Mouse (Mus musculus) left cerebral cortex, postnatal 25 days (tissue): Measurements from ENCODE around the gene Best2. TPM values are rescaled to one million over a fixed set of nuclear protein-coding genes. Genes with fewer than 3 reads are reported as not detected.
A peak's percentile ranks its signal among the peaks of the same experiment; 100 is the strongest.

Experiments
- DNase-seq, 2 experiments: peaks; one replicate each; pipeline ENCODE4 v3.0.0; 2022; ENCODE audit warnings: low spot score in 2 of 2, mixed read lengths in 1 of 2
- intact Hi-C: fragments of 180-260 bp; cut with DNase I; formaldehyde crosslinking; loops from one replicate; pipeline ENCODE4 v1.15.1; 2025
- total RNA-seq, 2 experiments: library from RNA; stranded (reverse); gene quantifications; 2 replicates each; pipeline ENCODE4 v1.2.3; 2021

The Best2 gene
- total RNA-seq, 2 experiments from 2014 or later, result not detected

DNA sequence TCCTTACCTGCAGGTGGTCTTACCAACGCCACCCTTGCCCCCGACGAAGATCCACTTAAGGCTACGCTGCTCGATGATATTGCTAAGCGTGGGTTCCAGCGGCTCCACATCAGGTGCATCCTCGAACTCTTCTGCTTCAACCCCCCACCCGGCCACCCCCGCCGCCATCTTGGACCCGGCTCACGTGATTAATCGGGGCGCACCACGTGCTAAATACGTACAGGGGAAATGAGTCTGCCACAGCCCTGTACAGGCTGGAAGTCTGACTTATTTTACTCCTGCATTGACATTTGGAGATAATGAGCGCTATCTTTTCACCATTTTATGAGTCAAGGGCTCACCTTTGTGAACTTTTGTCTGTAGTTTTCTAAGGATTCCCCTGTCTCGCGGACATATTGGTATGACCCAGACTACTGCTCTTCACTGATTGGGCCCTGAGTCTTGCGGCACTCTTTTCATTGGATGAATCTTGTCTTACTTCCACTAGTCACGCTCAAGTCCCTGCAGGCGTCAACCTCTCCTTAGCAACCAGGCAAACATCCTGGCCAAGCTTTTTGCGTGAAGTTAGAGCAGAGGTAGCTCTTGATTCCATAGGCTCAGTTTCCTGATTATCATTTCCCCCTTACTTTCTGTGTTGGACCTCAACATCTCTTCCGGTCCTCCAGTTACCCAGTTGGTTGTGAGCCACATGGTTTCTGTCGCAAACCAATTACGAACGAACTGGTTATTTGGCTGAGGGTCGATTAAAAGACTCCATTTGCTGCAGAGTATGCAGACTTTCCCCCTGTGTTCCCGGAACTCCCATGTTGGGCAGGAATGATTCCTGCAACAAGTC, 11.0 kb upstream of the Best2 start, which contains the start of gene Asna1:
Gene Asna1 (minus strand): TSS at position 184 of the 835 bp plus-strand sequence.
- peak; percentile 86 to 94 for DNase-seq
- intact Hi-C loops, result loop anchor here (2.0 kb wide), 1 partner anchor 51 kb away; no protein-coding TSS in a partner anchor

DNA sequence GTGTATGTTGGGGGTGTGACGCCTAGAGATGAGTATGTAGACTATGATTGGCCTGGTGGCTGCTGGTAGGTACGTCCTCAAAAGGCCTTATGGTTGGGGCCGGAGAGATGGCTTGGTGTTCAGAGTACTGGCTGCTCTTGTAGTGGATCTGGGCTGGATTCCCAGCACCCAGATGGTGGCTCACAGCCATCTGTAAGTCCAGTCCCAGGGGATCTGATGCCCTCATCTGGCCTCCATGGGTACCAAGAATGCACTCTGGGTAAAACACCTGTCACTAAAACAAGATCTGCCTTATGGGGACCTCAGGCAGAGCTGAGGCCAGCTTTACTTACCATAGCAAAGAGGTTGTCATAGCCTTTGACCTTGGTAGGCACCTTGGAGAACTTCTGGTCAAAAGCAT, 9.5 kb upstream of the Best2 start:
- intact Hi-C loops, result loop anchor here (2.0 kb wide), 1 partner anchor 49 kb away; no protein-coding TSS in a partner anchor

DNA sequence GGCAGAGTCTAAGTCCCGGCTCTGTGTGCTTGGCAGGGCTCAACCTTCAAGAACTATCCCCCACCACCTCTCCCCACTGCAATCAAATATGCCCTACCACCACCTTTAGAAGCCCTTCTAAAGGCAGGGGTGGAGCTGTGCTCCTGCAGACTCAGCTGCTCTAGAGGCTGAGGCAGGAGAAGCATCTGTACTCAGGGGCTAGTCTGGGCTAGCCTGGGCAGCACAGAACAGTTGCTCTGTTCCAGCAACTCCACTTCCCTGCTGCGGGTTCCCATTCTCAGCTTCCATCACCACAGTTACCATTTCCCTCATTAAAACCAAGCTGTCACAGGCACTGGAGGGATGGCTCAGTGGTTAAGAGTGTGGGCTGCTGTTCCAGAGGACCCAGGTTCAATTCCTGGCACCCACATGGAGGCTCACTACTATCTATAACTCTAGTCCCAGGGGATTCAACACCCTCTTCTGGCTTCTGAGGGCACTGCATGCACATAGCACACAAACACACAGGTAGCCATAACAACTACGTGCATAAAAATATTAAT, 7.3 kb upstream of the Best2 start:
- intact Hi-C loops, result no loop called here
- DNase-seq, result no peak

More for the DNA sequence above, 9.5 kb upstream of the Best2 start:
- no peak for DNase-seq

DNA sequence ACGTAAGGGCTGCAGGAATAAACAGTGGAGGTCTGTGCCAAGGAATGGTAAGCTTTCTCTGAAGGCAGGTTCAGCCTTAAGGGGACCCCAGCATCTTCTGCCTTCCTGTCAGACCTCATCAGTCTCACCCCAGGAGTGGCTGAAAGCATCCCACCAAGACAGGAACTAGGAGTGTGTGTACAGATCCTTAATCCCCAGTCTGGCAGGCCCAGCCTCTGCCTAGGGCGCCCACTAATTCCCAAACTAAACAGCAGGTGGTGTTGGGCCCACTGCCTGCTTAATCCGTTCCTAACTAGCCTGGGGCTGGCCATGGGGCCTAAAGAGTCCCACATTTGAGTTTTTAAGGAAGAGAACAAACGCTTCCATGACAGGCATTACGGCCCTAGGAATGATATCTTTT, 2.9 kb upstream of the Best2 start:
- no peak for DNase-seq
- intact Hi-C loops, result no loop called here

DNA sequence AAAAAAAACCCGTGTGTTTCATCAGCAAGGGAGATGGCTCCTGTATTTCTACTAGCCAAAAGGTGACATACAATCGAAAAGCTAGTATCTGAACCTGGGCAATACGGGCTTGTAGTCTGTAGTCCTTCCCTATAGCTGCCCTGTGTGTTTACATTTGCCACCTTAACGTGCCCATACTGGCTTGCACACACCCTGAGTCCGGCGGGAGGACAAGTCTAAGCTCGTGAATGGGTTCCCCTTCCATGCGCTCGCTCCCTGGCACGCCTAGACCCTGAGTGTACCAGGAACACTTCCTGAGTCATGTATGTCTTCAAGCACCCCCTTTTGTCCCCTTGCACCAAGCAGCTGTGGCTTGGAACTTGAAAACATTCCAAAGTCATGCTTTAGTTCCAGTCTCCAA, 2.4 kb upstream of the Best2 start:
- no peak for DNase-seq
- intact Hi-C loops, result no loop called here

DNA sequence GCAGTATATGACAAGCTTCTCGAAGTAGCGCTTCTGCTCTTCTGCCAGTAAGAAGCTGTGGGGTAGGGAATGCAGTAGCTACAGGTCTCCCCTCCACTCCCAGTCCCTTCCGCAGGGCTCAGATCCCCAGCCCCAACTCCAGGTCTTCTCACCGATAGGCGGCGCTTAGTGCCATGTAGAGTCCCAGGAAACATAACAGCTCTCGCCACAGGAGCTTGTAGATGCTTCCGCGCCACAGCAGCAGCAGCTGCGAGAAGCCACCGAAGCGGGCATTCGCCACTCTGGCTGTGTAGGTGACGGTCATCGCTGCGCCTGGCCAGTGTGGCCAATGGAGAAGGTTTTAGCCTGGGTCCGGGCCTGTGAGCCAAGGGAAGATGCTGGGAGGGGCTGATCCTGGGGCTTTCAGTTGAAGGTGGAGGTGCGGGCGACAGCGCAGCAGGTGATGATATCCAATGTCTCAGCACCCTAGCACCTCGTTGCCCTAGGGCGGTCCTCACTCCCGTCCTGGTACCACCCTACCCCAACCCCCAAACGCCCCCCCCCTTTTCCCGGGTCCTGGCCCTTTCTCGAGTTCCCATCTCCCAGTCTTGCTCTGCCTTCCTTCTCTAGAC, 996 bp downstream of the Best2 start:
- peak; percentile 81 to 85 for DNase-seq
- intact Hi-C loops, result no loop called here

DNA sequence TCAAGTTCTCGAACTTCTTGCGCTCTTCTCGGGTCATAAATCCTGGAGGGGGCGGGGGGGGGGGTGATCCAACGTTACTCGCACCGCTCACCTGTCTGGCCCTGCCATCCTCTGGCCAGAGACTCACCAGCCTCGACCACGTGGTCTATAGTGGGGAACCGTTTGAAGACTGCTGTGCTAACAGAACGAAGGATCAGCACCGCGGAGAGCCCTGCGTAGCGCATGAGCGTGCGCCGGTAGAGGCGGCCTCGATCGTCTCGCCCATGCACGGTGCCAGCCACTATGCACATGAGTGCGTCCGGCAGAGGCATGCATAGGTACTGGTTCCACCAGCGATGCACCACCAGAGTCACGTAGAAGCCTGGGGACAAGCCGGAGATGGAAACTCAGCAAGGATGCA, 3.1 kb downstream of the Best2 start:
- DNase-seq, result no peak
- intact Hi-C loops, result no loop called here

DNA sequence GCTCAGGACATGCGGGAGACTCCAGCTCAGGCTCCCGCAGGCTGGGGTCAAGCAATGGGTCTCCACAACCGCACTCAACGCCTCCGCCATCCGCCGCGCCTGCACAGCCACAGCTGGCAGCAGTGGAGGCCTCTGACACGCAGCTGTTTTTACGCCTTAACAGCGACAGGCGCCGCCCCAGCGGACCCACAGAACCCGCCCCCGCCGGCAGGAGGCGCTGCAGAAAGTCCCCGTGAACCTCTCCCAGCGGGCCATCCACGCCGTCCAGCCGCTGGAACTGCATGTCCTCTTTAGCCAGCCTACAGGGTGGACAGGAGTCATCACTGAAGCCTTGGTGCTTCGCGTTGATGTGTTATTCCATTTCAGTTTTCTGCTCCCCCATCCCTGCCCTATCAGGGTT, 6.6 kb downstream of the Best2 start:
- DNase-seq, result no peak
- intact Hi-C loops, result no loop called here

DNA sequence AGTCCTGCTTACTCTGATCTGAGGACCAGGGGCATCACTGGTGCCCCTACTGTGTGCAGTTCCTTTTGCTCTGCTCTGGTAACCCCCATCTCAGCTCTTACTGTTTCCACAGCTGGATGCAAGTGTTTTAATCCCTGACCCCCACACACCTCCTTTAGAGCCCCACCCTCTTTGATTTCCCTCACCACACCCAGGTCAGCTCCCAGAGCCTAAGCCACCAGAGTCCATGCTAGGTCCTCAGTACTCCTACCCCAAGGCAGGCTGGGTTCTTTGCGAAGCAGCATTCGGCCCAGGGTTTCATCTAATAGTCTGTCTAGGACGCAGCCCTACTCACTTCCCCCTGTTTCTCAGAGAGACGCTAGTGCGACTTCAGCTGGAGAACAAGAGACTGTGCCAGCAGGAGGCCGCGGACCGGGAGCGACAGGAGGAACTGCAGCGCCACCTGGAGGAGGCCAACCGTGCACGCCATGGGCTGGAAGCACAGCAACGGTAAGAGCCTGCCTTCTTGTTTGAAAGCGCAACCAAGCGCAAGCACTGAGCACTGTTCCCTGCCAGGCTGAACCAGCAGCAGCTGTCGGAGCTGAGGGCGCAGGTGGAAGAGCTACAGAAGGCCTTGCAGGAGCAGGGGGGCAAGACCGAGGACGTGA, 16.6 kb downstream of the Best2 start:
- DNase-seq, result peak; percentile 90 to 96
- intact Hi-C loops, result no loop called here

DNA sequence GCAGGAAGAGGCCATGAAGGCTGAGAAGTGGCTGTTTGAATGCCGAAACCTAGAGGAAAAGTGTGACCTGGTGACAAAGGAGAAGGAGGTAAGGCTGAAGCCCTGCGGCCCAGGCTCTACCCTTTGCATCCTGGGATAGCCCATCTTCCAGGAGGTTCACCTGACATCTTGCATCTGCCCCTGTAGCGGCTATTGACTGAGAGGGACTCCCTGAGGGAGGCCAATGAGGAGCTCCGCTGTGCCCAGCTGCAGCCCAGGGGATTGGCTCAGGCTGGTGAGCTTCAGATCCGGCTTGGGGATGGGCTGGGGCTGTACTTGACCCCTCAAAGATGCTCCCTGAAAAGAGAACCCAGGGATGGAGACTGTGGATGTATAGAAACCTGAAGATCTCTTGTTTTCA, 17.4 kb downstream of the Best2 start:
- no peak for DNase-seq
- intact Hi-C loops, result no loop called here

DNA sequence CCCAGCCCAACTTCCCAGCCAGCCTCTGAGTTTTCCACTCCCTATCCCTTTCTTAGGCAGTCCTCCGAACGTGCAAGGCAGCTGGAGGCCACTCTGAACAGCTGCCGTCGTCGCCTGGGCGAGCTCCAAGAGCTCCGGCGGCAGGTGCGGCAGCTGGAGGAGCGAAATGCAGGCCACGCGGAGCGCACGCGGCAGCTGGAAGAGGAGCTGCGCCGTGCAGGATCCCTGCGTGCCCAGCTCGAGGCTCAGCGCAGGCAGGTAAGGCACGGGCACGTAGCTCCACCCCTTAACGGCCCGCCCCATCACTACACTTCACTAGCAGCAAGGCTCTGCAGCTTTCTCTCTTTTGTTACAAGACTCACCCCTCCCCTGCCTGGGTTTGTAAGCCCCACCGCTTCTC, 18.7 kb downstream of the Best2 start:
- DNase-seq, result no peak
- intact Hi-C loops, result no loop called here

DNA sequence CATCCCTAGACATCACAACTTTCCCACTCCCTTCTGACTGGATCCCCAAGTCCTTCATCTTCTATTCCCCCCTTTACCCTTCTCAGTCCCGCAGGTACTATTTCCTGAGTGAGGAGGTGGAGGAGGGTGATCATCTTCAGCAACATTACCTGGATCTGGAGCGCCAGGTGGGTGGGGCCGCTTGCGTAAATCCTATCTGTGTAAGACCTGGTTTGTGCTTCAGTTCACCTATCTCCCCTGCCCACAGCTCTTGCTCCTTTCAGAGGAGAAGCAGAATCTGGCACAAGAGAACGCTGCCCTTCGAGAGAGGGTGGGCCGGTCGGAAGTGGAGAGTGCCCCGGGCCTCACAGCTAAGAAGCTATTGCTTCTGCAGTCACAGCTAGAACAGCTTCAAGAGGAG, 20.0 kb downstream of the Best2 start:
- DNase-seq, result no peak
- intact Hi-C loops, result no loop called here

DNA sequence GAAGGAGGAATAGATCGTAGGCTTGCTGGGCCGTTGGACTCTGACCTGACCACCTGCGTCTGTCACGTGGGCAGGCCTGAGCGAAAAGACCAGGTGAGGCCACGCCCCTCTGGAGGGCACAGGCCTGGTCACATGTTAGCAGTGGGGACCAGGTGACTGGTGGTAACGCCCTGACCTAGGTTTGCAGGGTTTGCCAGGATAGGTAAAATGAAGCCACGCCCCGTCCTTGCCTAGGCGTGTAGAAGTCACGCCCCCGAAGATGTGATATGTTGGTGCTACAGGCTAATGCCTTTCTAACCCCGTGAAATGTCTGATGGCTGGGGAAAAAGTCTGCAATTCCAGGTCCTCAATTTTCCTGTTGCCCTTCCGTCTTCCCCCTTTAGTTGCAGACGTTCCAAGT, 23.5 kb downstream of the Best2 start:
- no peak for DNase-seq
- intact Hi-C loops, result loop anchor here (1.0 kb wide), 1 partner anchor 15 kb away; no protein-coding TSS in a partner anchor

DNA sequence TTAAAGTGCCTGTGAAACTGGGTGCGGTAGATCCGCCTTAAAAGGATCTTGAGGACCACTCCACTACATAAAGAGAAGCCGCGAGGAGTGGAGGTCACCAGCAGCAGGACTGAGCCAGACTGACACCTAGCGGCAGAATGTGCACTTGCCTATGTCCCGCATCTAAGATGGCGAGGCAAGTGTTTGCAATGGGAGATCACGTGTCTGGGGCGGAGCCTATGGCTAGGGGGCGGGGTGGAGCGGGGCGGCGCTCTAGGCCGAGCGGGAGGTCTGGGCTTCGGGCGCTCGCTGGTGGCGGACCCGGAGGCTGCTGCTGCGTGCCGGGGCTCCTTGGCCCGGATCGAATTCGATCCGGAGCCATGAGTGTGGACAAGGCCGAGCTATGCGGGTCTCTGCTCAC, 24.0 kb downstream of the Best2 start, which contains the start of gene Hook2:
Gene Hook2 (plus strand): TSS at position 255 of the 400 bp plus-strand sequence.
- peak; percentile 97 to 99 for DNase-seq
- intact Hi-C loops, result loop anchor here (1.0 kb wide), 1 partner anchor 14 kb away; no protein-coding TSS in a partner anchor

DNA sequence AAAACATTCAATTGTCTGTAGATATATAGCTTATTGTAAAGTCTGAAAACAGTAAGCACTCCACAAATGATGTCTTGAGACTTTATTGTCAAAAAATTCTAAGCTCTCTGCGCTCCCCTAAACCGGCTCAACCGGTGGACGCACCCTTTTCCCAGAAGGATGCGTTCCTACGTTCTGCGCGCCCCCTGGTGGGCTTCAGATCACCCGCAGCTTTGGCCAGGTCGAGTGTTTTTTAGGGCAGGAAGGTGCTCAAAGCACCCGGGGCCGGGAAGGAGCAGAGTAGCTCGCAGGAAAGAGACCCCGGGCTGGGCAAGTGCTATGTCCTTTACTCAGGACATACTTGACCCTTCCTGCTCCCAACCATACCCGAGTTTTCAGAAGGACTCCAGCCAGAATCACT, 24.5 kb downstream of the Best2 start:
- intact Hi-C loops, result loop anchor here (1.0 kb wide), 1 partner anchor 14 kb away; no protein-coding TSS in a partner anchor
- peak; percentile 88 to 90 for DNase-seq

DNA sequence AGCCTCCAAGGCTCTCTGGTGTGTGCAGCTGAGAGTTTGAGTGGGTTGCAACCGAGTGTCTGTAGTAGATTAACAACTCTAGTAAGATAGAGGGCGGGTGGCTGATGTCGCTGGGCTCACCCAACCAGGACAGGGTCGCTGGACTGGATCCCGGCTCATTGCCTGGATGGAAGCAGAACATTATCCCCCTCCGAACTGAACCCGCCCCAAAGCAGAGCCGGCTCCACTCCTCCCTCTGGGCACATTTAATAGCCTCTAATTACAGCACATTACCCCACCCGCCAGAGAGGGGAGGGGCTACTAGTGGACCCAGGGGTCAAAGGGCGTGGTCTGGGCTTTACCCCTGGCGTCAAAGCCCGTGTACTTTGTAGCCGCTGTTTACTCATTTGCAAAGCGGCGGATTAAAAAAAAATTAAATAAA, 25.0 kb downstream of the Best2 start:
- intact Hi-C loops, result no loop called here
- no peak for DNase-seq

DNA sequence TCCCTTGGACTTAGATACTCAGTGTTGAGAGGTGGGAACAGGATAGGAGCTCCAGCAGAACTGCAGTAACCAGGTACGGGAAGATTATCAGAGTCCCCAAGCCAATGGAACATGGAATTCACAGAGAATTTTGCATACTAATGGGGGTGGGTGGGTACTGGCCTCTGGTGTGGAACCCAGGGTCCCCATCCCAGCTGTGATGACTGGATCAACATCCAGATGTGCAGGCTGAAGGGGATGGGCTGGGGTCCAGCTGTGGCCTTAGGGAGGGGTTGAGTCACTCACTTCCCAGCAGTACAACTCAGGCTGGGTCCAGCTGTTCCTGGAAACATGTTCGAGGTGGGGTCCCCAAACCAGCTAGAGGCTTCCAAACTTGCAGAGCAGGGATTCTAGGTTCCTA, 26.4 kb downstream of the Best2 start:
- intact Hi-C loops, result no loop called here
- DNase-seq, result no peak

DNA sequence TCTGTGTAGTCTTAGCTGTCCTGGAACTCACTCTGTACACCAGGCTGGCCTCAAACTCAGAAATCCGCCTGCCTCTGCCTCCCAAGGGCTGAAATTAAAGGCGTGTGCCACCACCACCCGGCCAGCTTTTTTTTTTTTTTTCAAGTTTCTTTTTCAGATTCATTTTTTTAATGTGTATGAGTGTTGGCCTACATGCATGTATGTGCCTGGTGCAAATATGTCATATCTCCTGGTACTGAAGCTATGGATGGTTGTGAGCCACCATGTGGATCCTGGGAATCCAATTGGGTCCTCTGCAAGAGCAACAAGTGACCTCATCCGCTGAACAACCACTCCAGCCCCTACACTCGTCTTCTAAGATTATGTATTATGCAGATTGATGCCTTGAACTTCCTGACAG, 26.9 kb downstream of the Best2 start:
- intact Hi-C loops, result no loop called here
- no peak for DNase-seq

DNA sequence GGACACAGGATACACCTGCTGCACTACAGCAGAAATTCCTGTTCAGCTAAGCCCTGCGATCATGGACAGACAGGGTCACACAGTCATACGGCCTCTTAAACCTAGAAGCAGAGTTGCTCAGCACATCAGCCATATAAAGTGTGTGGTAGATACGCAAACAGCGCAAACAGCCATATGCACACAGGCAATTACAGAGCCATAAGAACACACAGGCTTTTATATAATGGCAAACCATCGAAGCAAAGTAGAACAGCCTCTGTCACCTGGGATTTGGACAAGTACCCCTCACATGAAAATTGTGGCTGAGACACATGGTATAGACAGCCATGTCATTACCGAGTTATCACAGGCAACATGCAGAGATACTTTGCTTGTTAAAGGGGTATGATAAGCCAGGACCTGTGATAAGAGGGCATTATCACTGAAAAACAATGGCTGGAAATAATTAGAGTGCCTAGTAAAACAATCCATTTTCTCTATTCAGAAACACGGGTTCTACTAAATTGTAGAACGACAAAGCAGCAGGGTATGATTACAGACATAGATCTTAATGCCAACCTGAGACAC, 27.9 kb downstream of the Best2 start:
- DNase-seq, result no peak
- intact Hi-C loops, result loop anchor here (1.0 kb wide), 1 partner anchor 8 kb away; the partner anchor contains the start of gene Junb
